Mouse (Mus musculus) lung, postnatal 36 days (tissue): ENCODE measurements around the gene Tmem189.

Source experiments
- DNase-seq: peaks from one replicate; pipeline ENCODE4 v3.0.0; 2022; ENCODE audit warnings: mixed read lengths

Gene Tmem189

DNA sequence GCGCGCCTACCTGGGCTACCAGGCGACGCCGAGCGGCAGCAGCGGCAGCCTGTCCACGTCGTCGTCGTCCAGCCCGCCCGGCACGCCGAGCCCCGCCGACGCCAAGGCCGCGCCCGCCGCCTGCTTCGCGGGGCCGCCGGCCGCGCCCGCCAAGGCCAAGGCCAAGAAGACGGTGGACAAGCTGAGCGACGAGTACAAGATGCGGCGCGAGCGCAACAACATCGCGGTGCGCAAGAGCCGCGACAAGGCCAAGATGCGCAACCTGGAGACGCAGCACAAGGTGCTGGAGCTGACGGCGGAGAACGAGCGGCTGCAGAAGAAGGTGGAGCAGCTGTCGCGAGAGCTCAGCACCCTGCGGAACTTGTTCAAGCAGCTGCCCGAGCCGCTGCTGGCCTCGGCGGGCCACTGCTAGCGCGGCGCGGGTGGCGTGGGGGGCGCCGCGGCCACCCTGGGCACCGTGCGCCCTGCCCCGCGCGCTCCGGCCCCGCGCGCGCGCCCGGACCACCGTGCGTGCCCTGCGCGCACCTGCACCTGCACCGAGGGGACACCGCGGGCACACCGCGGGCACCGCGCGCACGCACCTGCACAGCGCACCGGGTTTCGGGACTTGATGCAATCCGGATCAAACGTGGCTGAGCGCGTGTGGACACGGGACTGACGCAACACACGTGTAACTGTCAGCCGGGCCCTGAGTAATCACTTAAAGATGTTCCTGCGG, at the start of gene Tmem189:
TSS of gene Tmem189 (minus strand) at position 322 of the 718 bp plus-strand sequence.
- DNase-seq, result peak; percentile 83

DNA sequence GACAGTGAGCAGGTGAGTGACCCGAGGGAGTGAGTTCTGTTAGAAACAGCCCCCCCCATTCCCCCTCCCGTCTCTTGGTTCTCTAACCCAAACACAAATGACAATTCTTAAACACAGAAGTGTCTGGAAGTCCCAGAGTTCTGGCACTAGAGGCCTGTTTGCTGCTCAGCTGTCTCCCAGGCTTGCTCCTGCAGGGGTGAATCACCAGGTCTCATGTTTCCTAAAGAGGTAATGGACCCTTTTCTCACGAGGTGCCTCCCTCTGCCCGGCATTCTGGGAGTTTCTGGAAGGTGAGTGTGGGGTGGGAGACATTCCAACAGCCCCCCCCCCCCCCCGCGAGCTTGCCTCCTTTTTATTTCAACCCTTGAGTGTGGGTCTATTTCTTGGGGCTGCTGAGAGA, 49.4 kb upstream of the Tmem189 start:
- no peak for DNase-seq

DNA sequence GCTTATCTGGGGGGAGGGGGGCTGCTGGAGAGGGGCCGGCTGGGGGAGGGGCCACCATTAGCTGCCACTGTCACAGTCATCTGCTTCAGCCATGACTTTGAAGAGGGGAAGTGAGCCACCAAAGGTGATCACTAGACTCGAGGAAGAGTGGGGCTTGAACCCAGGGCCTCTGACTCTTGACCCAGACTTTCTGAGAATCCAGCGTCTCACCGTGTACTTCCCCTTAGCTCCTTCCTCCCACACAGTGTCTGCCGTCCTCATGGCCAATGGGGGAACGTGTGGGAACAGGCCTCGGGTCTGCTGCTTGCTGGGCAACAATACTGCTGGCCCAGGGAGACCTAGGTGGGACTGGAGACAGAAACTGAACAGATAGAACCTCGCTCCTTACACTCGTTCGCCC, 45.2 kb upstream of the Tmem189 start:
- DNase-seq, result peak; percentile 64

DNA sequence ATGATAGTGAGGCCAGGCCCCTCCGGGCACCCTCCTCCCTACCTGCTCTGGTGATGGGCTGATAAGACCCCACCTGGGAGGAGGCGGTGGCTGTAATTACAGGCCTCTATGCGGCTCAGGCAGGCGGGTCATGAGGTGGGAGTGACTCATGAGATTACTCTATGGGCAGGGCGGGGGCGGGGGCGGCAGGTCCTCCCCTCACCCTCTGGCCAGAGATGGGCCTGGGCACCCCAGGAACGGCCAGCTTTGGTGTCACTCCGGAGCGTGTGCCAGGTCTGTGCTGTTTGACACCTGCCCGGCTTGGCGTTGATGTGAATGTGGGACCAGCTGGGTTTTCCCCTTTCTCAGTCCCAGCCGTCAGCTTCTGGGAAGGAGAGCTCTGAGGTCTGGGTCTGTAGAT, 41.5 kb upstream of the Tmem189 start:
- no peak for DNase-seq

- DNase-seq, result no peak
Measured at GRCm38 (mm10) chr2:167730036-167730435, 40.4 kb upstream of the Tmem189 start.

GRCm38 (mm10) chr2:167727161-167727560, 37.5 kb upstream of the Tmem189 start:
- DNase-seq, result peak; percentile 77

DNA sequence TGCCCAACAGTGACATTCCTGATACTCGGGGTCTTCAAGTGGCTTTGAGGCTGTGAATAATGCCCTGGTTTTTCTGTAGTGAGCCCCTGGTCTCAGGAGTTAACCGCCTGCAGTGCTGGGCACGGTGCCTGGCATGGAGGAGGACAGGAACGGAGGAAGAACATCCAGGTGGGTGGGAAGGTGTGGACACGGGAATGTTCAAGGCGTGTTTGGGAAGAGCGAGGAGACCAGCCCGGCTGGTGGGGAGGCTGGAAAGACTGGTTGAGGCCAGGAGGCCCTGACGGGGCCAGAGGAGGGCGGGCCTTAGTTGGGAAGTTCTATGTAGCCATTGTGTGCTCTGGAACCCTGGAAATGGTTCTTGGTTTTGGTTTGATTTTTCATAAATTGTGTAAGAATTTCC, 36.3 kb upstream of the Tmem189 start:
- no peak for DNase-seq

GRCm38 (mm10) chr2:167723589-167724206, 34.1 kb upstream of the Tmem189 start:
- peak; percentile 72 for DNase-seq

DNA sequence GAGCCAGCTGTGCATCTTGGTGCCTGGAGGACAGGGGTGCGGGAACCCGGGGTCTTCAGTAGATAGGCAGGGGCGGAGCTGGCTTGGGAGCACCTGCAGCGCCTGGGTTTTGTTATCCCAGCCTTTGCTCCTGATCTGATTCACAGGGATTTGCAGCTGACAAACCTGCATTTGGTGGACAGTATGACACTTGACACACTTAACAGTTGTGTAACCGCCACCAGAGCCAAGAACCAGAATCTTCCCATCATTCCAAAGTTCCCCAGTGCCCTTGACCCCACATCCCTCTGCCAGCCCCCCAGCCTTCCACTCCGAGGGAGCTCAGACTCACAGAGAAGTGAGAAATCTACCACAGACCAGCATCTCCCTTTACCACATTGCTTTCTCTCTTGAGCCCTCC, 32.9 kb upstream of the Tmem189 start:
- DNase-seq, result no peak

GRCm38 (mm10) chr2:167721159-167721882, 31.7 kb upstream of the Tmem189 start:
- no peak for DNase-seq

GRCm38 (mm10) chr2:167719520-167719919, 29.9 kb upstream of the Tmem189 start:
- DNase-seq, result no peak

DNA sequence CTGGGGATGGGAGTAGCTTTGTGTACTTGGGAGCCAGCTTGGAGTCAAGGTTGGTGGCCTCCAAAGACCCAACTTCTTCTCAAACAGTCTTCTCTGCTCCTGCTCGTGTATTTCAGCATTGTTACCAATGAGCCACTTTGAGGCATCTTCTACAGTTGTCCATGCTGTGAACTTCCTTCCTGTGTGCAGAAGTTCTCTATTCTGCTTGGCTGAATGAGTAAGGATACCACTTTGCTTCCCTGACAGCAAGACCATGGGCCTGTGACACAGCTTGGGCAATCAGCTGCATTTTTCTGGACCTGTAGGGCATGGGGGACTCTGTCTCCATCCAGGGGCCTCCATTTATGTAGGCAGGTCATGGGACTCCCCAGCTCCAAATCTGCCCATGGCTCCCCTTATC, 27.6 kb upstream of the Tmem189 start:
- no peak for DNase-seq

- peak; percentile 60 for DNase-seq
Measured at GRCm38 (mm10) chr2:167715008-167715407, 25.4 kb upstream of the Tmem189 start.

DNA sequence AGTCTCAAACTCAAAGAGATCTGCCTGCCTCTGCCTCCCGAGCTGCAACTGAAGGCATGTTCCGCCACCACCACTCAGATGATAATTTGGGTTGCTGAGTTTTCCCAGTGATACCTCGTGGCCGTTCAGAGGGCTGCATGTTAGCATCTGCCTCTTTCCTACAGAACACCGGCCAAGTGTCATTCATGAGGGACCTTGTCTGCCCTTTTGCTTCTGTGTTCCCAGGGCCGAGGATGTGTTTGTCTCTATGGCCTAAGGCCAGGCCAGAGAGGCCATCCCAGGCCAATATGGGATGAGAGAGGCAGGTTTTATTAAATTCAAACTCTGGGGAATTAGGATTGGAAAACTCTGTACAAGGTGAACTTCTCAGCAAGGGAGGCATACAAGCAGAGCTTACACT, 24.7 kb upstream of the Tmem189 start:
- DNase-seq, result peak; percentile 33

DNA sequence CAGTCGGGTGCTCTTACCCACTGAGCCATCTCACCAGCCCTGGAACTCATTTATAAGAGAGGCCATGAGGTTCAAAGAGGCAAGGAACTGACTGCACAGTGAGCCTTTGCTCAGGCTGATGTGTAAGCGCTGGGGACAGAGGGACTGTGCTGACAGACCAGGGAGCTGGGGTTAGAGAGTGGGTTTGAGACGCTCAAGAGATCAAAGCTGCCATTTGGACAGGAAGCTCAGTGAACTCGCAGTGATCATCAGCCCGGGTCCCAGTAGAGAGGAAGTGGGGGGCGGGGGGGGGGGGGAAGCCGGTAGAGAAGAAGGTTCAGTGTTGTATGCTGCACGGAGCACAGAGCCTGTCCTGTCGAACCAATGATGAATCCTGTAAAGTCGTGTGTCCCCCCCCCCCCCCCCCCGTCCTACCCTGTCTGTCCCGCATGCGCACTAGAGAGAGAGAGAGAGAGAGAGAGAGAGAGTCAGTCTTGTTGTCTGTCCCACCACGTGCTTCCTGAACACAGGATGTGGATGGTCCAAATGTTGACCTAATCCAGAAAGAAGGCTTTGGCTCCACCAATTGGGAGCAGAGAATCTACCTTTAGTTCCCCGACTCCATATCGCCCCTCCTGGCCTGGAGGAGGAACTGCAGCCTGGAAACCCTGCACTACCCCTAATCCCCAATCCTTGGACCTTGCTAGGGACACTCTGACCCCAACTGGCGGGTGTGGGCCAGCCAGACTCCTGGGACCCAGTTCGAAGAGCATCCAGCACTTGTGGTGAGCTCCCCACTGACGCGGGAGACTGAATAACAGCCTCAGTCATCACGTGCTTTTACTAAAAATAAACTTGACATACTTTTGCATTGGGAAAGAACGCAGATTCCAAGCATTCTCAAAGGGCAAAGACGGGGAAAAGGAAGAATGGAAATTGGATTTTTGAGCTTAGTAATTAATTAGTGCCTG, 23.5 kb upstream of the Tmem189 start:
- peak; percentile 68 for DNase-seq

DNA sequence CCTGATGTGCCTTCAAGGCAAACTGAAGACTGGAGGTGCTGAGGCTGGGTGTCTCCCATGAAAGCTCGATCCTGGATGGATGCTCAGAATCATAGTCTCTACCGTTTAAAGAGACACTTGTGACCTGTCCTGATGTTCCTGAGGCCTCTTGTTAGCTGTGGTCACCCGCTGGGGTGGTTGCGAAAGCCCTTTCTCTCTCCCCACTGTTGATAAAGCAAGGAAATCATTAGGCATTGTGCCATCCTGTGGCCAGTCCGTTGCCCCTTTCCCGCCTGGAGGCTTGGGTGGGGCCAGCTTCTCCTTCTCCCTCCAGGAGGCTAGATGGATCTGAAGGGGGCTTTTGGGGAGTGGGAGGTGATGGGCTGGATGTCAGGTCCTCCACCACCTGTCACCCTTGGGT, 21.0 kb upstream of the Tmem189 start:
- DNase-seq, result peak; percentile 57

DNA sequence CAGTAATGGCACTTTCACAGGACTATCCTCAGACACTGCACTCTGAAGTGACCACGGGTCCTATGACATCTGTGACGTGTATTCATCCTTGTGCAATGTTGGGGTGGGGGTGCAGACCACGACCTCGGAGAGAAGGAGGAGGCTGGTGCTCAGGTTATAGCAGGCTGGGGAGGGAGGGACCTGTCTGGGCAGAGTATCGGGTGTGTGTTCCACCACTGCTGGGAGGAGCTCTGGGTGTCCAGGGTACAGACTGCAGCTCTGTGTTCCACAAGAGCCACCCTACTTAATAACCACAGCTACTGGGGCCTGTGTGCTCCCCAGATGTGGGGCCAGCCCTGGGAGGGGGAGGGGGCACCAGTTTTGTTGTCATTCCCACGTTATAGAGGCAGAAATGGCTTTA, 20.3 kb upstream of the Tmem189 start:
- no peak for DNase-seq

DNA sequence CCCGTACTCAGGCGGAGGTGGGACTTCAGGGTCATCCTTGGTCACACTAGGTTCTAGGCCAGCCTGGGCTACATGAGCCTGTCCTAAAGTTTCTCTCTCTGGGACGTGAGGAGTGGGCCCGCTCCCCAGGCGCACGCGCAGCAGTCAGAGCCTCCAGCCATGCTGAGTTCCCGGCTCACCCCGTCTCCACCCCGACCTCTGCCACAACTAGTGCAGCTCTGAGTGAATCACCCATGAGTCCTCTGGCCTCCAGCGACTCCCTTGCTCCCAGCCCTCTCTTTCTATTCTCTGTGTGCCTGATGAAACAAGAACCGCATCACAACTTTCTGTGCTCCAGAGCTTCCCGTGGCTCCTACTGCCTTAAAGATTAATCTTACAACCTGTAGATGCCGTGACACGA, 18.8 kb upstream of the Tmem189 start:
- DNase-seq, result no peak

DNA sequence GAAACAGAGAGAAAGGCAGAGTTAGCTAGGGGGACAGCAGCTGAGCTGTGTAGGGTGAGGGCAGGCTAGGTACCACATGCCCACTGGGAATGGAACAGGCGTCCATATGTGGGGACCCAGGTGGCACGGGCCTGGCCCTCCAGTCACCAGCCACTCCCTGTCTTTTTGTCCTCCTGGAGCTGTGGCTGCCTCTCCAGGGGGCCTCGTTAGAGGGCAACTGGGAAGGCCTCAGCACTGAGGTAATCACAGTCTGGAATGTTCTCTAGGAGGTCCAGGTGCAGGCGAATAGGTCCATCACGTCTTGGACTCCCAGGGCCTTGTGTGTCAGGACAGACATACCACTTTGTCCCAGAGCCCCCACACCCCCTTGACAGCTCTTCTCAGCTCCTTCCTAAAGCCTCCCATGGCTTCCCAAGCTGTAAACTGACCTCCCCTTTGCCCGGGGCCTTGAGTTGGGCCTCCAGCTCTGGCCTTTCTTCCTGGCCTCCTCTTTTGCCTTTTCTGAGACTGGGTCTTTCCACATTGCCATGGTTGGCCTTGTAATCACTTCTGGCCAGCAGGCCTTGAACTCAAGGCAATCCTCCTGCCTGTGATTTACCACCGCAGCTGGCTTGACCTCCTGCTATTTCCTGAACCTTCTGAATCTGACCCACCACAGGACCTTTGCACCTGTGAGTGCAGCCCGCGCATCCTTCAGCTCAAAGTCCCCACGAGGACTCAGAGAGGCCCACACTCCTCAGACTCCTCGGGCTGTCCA, 16.7 kb upstream of the Tmem189 start:
- DNase-seq, result no peak

DNA sequence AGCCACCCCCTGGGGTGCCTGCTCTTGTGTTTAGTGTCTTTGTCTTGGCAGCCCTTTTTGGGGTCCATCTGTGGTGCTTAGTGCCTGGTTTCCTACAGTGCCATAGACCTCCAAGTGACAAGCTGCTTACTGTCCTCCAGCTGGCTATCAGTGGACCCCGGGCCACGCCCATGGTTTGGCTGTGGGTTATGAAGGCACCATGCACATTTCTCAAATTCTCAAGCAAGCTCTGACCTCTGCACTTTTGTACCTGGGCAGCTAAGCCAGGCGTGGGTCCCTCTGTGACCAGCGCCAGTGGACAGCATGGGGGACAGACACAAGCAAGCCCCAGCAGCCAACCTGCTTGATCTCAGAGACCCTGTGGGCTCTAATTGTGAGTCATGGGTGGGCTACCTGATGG, 14.8 kb upstream of the Tmem189 start:
- no peak for DNase-seq

DNA sequence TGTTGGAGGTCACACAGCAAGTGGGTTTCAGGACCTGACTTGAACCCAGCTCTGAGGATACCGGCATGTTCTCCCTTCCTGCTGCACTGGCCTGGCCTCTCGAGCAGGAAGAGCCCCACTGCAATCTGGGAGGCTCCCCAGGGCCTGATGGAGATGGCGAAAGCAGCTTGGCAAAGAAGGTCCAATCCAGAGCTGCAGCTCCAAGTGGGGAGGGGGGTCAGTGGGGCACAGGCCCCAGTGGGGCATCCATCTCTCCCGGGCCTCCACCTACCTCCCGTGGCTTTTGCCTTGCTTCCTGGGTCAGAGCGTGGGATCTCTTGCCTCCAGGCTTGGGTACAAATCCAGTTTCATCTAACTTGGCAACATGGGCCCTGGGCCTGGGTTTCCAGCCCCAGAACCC, 12.5 kb upstream of the Tmem189 start:
- DNase-seq, result no peak

DNA sequence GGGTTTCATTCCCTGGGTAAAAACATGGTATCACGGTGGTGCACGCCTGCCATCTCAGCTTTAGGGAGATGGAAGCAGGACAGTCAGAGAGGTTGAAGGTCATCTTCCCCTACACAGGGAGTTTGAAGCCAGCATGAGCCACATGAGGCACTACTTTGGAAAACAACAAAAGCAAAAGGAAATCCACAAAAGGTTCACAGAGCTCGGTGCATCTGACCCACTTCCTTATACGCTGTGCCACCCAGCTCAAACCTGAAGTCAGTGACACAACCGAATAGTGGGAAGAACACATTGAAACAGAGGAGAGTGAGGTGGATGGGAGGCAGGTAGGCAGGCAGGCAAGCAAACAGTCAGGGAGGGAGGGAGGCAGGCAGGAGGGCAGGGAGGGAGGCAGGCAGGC, 11.8 kb upstream of the Tmem189 start:
- no peak for DNase-seq
